Mouse (Mus musculus): ENCODE measurements around the gene Pxk. TPM values are rescaled to one million over a fixed set of nuclear protein-coding genes. Genes with fewer than 3 reads are reported as not detected.

The Pxk gene
- total RNA-seq (2023), result 60.7 TPM

GRCm38 (mm10) chr14:8097978-8098686 is at the start of gene Pxk:
Gene Pxk, plus strand, starts transcription at chr14:8098211.

GRCm38 (mm10) chr14:8080165-8080679 is 17.8 kb upstream of the Pxk start, which contains the start of gene Rpp14:
Gene Rpp14, plus strand, starts transcription at chr14:8080367.

GRCm38 (mm10) chr14:8172507-8173410 is 74.7 kb downstream of the Pxk start, which contains the start of gene Pdhb:
Gene Pdhb, minus strand, starts transcription at chr14:8173025.

GRCm38 (mm10) chr14:8213803-8214224 is 115.8 kb downstream of the Pxk start, which contains the start of gene Kctd6:
Gene Kctd6, plus strand, starts transcription at chr14:8214140.

Other genes starting within 250 kb of the Pxk start
- gene Gm45521, start 140.9 kb upstream of the Pxk start, total RNA-seq (2023), result not detected
- gene Dnase1l3, start 103.6 kb upstream of the Pxk start, total RNA-seq (2023), result 6.6 TPM
- 10.3 TPM for gene Abhd6, start 95.3 kb upstream of the Pxk start, total RNA-seq (2023)
- 12.8 TPM for gene Rpp14, start 17.8 kb upstream of the Pxk start, total RNA-seq (2023)
- gene Pdhb, start 74.8 kb downstream of the Pxk start, total RNA-seq (2023), result 147 TPM
- 12.8 TPM for gene Kctd6, start 115.9 kb downstream of the Pxk start, total RNA-seq (2023)
- not detected for gene Acox2, start 161.1 kb downstream of the Pxk start, total RNA-seq (2023)
- not detected for gene Fam107a, start 219.8 kb downstream of the Pxk start, total RNA-seq (2023)

Measured in CD4-positive naive resting alpha-beta T cell, adult 76 days (primary cell).